Mouse (Mus musculus) frontal cortex, adult 2 months (tissue): ENCODE measurements at regions not wholly inside any gene's neighbourhood (a gene's known extent, or its start where the extent isn't known, plus 50 kb on each side); places are given as distances from the start of the nearest gene placed in this dataset.

Experiments
- DNase-seq, 2 experiments: peaks; one replicate each; pipeline ENCODE4 v3.0.0; 2022; ENCODE audit warnings: low spot score in 1 of 2; ENCODE audit errors: extremely low spot score in 1 of 2

DNA sequence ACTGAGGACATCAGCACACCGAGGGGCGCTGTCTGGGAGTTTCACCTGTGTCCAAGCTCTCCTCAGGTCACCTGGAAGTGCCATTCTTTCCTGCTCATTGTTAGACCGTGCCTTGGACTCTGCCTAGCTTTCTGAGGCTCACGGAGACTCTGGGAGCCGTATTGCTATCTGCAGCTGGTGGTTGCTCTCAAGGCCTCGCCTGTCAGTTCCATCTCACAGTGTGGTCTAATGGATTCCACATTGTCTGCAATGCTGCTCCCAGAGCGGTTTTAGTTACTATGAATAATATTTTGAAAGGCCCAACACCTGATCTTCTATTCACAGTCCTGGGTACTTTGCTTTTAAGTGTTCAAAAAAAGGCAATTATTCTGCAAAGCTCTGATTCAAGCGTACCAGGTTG, 117.9 kb upstream of the Sdr16c6 start:
- DNase-seq: no peak
